Mouse (Mus musculus): Measurements from ENCODE around the gene Celf2.

Celf2 gene

DNA sequence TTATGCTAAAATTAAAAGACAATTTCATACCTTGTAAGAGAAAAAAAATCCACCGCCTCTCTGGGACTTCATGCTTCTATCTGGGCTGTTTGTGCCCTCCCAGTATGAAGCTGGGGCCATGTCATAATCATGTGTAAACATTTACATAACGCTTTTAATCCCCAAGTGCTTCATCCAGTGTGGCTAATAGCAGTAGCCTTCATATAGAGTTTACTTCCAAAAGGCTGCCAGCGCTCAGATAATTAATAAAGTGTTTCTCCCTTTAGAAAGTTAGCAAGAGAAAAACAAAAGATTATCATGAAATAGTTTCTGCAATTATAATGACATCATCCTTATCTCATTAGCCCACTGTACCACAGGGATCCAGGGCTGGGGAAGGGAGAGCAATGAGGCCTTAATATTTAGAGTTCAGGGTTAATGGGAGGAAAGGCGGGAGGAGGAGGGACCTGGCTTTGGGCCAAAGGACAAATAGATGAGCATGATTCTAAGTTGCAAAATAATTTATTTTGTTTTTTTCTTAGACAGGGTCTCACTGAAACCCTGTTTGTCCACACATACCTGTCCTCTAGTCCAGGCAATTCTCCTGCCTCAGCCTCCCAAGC is 425.8 kb downstream of the Celf2 start:
- DNase-seq (ENCODE audit: low read depth in 1 of 2, low spot score in 2 of 2): no peak

DNA sequence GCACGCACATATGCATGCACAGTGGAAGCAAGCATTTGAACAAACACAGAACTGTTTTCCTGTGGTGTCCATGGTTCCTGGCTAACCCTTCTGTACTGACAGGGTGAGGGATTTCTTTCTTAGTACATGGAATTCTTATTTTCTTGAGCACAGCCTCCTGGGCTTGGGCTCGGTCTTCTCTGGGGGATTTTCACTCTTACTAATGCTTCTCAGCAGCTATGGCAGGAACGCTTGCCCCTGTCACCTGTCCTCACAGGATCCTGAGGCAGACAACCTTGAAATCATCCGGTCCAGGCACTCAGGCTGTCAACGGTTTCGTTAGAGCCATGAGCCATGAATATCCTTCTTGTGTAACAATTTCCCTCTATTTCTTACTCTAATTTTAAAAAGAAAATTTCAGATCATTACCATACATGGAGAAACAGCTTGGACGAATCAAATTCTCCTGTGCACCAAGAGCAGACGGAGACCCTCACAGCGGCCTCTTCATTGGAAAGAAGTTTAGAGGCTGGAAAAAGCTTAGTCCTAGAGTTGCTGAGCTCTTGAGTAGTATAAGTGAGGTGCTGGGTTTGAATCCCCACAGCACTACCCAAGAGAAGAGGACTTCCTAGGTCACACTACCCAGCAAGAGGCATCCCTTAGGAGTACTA is 426.9 kb downstream of the Celf2 start:
- no peak for DNase-seq (ENCODE audit: low read depth in 1 of 2, low spot score in 2 of 2)

DNA sequence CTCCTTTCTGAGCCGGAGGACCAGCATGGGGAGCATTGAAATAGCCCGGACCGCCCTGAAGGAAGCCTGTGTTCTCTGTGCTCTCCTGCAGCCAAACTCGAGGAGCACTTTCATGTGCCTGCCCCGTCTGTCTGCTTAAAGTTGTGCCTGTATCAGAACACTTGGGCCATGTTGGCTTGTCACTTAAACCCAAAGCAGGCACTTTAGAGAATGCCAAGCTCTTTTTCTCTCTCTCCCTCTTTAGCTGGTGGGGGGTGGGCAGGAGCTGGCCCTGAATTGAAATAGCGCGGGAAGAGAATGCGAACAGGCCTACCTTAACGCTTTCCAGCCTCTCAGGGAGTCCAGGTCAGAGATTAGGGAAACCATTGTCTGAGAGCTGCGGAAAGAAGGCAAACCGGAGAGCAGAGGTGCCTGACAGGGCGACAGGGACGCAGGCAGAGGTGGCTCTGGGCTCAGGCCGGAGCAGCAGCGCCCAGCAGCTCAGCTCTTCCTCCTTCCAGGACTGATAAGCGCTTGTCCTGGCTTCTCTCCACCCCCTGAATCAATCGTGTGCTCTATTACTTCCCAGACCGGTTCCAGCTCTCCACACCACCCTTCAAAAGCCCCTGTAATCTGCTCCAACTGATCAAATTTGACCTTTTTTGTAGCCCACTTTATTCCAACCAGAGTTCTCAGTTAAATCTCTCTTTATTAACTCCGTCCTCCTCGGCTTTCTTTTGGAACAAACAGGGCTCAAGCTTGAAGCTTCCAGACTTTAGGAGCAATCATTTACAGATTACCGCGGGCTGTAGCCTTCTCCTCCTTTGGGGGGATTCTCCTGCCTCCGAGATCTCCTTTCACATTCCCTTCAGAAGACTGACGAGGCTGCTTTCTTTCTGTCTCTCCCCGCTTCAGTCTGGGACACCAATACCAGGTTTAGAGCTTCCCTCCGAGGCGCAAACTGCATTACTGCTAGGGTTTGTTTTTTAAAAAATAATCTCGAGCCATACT is 428.3 kb downstream of the Celf2 start:
- DNase-seq (ENCODE audit: low read depth in 1 of 2, low spot score in 2 of 2): no peak

DNA sequence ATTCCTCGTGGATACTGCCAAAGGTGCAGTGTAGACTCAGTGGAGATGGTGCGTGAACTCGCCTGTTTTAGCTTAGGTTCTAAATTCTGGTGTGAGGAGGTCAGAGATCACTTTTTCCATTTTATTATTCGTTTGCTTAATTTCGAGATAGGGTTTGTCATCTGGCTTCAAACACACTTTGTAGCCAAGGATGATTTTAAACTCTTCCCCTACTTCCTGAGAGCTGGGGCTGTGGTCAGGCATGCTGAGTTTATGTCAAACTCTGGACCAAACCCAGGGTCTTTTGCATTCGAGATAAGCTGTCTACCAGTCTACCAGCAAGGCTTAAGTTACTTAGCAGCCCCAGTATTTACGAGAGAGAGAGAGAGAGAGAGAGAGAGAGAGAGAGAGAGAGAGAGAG is 429.3 kb downstream of the Celf2 start:
- no peak for DNase-seq (ENCODE audit: low read depth in 1 of 2, low spot score in 2 of 2)

DNA sequence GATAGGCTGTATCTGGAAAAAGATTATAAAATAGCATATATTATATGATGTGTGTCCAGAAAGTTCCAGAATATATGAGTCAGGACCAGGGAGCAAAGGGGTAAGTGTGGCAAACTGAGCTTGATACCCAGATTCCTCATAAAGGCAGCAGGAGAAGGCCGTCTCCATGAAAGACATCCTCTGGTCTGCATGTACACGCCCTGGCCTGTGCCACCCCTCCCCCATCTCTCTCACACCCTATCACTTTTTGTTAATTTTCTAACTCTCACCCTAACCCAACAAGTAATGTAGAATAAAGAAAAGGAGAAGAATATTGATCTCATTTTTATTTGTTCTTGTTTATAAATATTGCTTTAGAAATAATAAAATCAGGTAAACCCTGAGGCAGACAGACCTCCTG is 430.0 kb downstream of the Celf2 start:
- no peak for DNase-seq (ENCODE audit: low read depth in 1 of 2, low spot score in 2 of 2)

DNA sequence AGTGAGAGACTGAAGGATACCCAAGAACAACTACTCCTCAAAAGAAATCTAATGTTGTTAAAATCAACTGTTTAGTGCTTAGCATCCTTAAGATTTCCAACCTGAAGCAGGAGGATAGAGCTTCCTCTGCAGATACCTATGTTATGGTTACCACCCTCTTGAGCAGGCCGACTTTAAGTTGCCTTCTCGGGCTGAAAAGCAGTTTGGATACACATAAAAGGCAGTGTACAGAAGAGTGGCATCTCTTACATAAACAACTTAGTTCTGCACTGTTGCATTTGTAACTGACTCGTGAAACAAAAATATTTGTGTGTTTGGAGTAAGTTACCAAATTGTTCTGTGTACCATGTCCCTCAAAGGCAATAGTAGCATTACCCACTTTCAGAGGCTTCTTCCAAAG is 435.6 kb downstream of the Celf2 start:
- no peak for DNase-seq (ENCODE audit: low read depth in 1 of 2, low spot score in 2 of 2)

DNA sequence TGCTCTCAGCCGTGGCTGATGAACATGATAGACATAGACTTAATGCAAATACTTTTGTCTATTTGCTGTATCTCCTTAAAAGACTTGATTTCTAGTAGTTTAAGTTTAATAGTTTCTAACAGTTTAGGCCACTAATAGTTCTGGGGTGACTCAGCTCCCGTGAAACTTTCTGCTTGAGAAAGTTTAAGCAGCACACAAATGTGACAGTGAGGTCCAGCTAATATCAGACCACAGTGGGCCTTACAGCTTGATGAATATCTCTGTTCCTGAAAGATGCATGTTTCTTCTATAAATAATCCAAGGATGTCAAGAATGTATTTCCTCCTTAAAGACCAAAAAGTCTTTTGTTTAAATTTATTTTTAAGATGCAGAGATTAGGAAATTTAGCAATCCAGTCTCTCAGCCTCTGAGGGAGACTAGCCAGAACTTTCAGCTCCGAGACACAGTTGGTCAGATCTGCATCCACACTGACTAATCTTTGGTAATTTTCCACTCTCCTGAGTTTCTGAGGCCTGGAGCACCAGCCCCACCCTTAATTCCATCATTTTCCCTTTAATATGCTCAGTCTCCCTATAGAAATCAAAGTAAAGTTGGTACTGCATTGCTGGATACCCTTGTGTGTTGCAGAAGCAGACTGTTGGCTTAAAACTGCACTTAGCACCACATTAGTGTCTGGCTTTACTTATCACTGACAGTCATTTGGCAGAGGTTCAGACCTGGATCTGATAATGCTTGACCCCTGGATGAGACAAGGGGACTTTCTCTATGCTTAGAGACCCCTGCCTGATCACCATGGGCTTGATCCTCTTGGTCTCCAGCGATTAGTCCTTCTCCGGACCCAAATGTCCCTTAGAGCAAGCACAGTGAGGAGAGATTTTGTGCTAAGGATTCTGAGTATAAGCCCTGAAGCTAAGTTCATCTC is 436.8 kb downstream of the Celf2 start:
- no peak for DNase-seq (ENCODE audit: low read depth in 1 of 2, low spot score in 2 of 2)

DNA sequence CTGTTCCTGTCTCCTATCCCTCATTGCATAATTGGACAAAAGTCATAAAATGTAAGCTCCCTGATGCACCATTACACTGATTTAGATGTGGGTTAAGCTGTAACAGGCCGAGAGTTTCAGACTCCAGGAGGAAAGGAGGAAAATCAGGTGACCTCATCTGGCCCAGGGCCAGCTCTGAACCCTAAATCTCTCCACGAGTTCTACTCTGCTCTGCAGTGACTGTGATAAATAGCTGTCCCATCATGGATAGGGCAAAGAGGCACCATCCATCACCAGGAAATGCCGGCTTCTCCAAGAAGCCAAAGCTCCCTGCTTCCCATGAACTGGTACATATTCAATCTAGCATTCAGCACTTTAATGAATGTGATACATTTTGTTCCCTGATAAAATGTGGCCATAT is 439.9 kb downstream of the Celf2 start:
- DNase-seq (ENCODE audit: low read depth in 1 of 2, low spot score in 2 of 2): no peak

DNA sequence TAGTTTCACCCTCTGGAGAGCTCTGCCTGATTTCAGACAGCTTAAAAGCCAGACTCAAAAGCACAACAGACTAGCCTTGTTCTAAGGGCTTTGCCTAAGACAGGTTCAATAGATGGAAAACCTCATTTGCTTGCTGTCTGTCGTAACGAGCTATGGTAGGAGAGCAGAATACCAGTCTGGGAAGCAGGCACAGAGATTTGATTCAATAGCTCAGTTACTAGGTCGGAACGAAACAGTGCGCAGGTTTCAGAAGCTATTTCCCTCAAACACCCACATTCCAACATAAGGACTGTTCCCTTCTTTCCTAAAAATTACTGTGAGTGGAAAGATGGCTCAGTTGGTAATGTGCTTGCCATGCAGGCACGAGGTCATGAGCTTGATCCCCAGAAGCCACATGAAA is 441.1 kb downstream of the Celf2 start:
- DNase-seq (ENCODE audit: low read depth in 1 of 2, low spot score in 2 of 2): no peak

DNA sequence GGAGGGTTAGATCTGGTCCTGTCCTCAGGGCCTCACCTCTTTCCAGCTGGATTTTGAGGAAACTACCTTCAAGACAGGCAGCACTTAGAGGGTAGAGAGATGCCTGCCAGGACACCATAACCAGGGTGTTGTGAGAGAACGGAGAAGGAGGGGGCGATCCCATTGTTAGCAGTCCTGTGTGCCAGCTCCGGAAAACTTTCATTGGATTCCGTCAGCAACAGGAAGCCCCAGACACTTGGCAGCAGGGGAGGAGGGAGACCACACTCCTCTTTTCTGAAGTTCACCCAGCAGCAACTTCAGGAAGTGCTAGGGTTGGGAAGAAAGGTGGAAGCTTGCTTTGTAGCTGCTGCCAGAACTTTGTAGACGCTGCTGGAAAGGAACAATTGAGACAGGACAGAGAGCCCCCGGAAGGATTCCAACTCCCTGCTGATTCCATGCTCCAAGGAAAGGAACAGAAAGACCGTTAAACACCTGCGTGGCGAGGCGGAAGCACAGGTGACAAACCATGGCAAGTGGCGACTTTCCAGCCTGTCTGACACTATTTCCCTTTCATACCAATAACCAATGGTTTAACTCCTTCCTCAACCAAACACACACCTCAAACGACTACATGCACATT is 445.7 kb downstream of the Celf2 start:
- no peak for DNase-seq (ENCODE audit: low read depth in 1 of 2, low spot score in 2 of 2)

DNA sequence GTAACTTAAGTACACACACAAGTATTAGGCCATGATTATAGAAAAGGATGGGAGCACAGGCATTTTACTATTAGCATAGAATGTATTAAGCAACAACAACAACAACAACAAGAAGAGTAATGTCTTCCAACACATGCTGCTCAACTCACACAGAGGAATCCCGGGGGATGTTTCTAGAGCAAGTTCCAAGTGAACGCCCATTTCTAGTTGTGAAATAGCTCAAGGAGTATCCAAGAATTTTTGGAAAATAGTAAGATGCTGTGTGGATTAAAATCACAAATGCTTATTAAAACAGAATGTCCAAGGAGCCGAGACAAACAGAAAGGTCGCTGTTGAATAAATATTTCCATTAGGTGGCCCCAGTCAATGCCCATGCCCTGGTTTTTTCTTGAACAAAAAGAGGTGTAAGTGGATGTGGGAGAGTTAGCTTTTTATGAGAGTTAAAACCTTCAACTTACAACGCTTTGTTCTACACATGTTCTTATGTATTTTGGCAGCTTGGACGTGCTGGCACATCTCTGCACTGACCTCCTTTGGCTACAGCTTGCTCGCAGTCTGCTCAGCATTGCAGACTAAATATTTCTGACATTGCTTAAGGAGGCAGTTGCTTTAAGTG is 448.8 kb downstream of the Celf2 start:
- DNase-seq (ENCODE audit: low read depth in 1 of 2, low spot score in 2 of 2): no peak

DNA sequence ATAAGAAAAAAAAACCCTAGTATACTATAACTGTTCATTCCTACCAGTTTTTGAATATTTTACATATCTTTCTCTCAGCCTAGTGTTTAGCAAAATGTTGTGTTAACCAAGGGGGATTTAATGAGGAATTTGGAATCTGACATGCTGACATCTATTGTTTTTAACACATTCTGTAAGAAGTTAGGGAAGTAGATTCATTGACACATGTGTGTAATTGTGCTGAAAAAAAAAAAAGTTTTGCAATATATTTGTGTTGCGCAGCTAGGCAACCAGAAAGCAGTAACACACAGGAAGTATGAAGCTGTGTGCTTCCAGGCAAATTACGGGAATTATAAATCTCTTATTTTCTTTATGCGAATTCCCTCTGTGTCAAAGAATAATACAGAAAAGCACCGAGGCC is 453.0 kb downstream of the Celf2 start:
- DNase-seq (ENCODE audit: low read depth in 1 of 2, low spot score in 2 of 2): no peak

DNA sequence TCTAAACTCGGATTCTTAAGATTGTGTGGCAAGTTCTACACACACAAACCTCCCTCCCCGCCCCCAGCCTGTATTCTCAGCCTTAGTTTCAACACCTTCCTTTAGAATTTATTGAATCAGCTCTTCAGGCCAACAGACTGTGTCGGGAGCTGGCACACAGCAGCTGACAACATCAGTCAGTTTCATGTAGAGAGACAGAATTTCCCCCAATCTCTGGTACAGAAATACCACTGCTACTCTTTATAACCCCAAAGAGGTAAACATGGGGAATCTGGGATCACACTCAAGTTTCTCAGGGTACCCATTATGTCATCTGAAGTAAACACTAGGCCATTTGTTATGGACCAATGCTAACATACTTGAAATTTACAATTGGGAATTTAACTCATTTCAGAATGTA is 453.4 kb downstream of the Celf2 start:
- DNase-seq (ENCODE audit: low read depth in 1 of 2, low spot score in 2 of 2): no peak

DNA sequence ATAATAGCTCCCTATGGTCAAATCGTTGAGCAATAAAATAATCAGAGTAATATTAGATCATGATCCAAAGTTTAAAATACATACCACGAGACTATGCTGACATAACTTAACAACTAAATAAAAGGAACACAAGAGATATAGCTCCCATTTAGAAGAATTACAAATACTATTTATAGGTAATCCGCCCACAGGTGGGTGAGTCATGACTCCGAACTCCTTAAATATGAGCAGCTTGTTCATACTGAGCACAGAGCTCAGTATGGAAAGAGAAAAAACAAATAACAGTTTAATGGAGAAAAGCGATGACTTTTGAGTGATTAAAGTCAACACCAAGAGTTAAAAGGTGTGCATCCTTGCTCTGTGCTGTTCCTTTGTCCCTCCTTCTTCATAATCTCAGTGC is 458.3 kb downstream of the Celf2 start:
- DNase-seq (ENCODE audit: low read depth in 1 of 2, low spot score in 2 of 2): no peak

DNA sequence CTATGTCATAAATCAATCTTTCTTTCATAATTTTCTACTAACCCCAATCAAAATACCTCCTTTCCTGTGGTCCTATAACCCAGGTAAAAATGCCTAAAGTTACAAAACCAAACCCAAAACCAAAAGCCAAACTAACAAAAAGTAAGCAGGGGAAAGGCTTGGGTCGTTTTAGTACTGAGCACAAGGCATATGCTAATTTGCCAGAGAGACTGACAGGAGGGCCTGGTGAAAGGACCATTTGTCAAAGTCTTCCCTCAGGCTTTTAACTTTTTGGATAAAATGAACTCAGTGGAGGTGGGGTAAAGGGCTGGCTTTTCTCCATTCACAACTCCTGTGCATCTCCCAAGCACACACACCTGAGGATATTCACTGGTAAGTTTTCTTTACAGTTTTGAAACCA is 463.2 kb downstream of the Celf2 start:
- DNase-seq (ENCODE audit: low read depth in 1 of 2, low spot score in 2 of 2): no peak

DNA sequence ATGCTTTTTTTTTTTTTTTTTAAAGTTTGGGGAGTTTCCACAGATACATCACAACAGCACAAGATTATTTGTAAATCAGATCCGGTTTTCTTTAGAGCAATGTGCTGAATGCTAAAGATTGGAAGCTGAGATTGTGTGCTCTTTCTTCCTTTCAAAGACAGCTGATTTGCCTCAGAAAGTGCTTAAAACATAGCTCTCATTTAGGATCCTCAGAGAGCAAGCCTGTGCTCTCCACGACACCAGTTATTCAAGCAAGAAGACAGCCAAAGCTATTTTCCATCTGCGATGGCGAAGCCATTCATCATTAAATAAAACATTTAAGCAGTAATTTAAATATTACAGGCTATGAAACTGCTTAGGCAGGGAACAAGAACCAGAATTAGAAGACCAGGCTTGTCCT is 463.8 kb downstream of the Celf2 start:
- no peak for DNase-seq (ENCODE audit: low read depth in 1 of 2, low spot score in 2 of 2)

DNA sequence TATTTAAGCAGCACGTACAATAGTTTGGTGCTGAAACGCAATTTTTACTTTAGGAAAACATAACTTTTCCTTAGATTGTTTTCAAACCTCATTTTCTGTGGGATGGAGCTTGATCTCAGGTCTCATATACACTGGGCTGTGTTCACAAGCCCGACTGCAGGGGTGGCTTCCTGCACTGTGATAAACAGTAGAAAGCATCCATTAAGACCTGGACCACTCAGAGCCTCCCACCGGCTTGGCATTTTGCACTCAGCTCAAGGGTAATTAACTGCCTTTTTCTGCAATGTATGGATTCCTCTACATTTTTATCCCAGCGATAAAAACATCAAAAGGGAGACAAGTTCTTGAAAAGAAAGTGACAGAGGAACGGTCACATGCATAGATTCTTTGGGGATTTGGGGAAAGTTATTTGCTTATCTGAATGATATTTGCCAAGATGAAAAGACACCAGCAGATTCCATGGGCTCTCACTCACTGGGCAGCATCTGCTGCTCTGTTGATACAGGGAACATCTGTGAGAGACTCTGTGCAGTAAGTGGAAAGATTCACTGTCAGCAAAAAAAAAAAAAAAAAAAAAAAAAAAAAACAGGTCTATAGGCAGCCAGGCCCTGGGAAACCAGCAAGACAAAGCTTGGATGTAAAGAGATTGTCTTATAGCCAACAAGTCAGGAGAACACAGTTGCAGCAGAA is 465.4 kb downstream of the Celf2 start:
- DNase-seq (ENCODE audit: low read depth in 1 of 2, low spot score in 2 of 2): no peak

DNA sequence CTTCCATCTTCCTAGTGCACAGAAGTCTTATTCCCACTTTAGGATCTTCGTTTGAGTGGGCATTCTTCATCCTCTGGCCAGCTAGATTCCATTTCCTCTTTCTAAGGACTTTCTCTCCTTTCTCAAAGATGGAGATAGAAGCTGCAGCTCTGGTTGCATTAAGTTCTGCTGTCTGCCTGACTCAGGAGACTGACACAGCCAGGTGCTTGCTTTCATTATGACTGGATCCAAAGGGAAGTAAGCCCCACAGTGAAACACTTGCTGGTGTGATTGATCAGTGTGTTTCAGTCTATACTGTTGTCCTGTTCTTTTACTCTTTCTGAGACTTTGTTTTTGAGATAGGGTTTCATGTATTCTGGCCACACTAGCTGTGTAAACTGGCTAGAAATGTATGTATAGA is 468.4 kb downstream of the Celf2 start:
- DNase-seq (ENCODE audit: low read depth in 1 of 2, low spot score in 2 of 2): no peak

DNA sequence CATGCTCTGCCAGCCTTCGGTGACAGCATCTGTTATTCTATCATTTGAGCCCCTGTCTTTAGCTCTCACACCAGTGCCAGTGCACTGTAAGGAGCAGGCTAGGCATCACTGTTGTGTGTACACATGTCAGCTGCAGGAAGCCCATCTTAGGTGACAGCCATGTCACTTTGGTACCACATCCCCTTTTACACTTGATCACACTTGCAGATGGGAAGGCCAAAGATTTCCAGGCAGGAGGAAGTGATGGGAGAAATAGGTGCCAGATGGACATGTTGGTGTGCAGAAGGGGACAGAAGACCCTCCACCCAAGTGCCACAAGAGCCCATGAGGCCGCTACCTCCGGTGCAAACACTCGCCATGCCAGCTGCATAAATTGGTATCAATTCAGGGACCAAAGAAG is 470.4 kb downstream of the Celf2 start:
- DNase-seq (ENCODE audit: low read depth in 1 of 2, low spot score in 2 of 2): no peak

DNA sequence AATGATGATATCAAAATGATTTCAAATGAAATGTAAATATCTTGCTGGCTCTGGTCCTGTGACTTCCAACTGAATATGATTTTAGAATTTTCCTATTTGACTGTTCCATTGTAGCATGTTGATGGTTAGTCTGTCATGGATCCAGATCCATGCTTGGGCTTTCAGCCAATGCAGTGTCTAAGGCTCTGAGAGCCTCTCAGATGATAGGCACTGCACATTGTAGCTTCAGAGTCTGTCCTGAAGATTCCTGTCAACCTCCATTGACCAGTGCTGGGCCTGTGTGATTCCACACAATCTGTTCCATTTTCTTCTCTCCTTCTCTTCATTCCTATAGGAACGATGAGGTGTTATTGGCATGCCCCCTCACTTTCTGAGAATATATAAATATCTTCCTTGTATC is 478.0 kb downstream of the Celf2 start:
- no peak for DNase-seq (ENCODE audit: low read depth in 1 of 2, low spot score in 2 of 2)

Data from monocyte, adult 2 months (primary cell).